Mouse (Mus musculus): ENCODE data around the gene Rnps1.

The Rnps1 gene

DNA sequence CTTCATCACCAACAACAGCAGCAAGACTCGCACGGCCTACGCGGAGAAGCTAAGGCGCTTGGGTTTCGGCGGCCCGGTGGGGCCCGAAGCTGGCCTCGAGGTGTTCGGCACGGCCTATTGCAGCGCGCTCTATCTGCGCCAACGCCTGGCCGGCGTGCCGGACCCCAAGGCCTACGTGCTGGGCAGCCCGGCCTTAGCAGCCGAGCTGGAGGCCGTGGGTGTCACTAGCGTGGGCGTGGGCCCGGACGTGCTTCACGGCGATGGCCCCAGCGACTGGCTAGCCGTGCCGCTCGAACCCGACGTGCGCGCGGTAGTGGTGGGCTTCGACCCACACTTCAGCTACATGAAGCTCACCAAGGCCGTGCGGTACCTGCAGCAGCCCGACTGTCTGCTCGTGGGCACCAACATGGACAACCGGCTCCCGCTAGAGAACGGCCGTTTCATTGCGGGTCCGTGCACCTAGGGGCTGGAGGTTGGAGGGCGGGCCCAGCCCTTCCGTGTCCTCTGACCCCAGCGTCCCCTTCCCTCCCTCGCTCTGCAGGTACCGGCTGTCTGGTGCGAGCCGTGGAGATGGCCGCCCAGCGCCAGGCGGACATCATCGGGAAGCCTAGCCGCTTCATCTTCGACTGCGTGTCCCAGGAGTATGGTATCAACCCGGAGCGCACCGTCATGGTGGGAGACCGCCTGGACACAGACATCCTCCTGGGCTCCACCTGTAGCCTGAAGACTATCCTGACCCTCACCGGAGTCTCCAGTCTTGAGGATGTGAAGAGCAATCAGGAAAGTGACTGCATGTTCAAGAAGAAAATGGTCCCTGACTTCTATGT lies 56.5 kb downstream of the Rnps1 start:
- DNase-seq: peak; percentile 56

DNA sequence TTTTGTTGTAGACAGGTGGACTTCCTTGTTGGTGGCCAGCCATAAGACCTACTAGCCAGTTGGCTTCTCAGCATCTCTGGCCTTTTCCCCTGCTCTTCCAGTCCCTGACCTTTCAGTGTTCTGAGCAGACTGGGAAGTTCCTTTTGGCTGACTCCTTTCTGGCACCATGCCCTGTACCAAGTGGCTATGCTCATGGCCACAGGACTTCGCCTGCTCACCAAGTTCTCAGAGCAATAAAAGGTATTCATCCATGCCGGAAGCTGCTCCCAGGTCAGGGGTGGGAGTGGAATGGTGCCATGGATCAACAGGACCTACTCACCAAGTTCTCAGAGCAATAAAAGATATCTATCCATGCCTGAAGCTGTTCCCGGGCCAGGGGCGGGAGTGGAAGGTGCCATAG lies 58.1 kb downstream of the Rnps1 start:
- DNase-seq: no peak

DNA sequence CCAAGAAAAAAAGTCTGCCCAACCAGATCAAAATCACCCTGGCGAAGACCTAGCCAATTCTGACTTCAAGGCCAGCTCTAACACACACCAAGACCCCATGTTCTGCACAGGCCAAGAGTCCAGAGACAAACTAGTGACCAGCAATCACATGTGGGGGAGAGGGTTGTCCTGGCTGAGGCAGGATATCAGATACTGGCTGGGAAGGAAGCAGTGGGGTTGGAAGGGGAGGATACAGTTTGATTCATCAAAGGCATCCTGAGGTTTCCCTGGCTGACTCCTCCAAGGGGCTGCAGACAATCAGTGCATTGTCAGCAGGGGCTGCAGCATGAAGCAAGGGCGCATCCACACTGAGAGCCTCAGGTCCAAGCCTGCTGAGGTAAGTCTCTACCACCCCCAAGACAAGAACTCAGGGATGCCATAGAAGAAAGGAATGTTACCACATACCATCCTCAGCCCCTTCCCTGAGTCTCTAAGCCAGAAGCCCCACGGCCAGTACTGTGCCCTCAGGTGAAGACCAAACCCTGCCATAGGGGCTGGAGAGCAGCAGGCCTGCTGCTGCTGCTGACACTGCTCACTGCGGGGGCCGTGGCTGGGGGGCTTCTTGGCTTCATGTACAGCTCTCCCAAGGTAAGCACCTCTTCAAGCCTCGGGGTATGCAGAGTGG lies 59.4 kb downstream of the Rnps1 start, which contains the start of gene Bricd5:
Gene Bricd5, plus strand, starts transcription at position 273 of the 664 bp plus-strand sequence.
- no peak for DNase-seq

DNA sequence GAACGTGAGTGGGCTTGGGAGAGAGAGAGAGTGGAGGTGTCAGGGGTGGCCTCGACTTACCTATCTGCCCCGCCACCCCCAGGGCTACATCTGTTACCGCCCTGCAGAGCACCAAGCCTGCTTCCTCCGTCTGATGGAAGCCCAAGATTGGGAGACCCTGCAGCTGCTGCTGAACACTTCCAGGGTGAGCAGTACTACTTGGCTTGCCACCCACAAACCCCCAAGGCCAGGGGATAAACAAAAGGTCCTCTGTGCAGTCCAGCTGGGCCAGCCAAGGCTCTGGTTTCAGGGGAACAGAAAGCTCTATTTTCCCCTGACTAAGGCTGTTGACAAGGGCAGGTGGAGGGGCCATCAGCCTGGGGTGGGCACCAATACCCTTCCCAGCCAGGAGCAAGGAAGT lies 60.2 kb downstream of the Rnps1 start:
- no peak for DNase-seq
